Mouse (Mus musculus) megakaryocyte, embryonic 14.5 days (primary cell): ENCODE results near the gene Cfap36. TPM values are rescaled to one million over a fixed set of nuclear protein-coding genes. Genes with fewer than 3 reads are reported as not detected.
A peak's percentile ranks its signal among the peaks of the same experiment; 100 is the strongest.

Experiments used
- H3K27me3 ChIP-seq: replicated peaks from 2 replicates; pipeline ENCODE3; 2012; ENCODE audit warnings: inconsistent platforms
- H3K36me3 ChIP-seq: replicated peaks from 2 replicates; pipeline ENCODE3; 2012; ENCODE audit warnings: low read length, inconsistent platforms, mixed read lengths
- H3K4me1 ChIP-seq: 2 replicates; pipeline ENCODE4 v1.6.1; 2012; ENCODE audit warnings: inconsistent platforms
- H3K4me3 ChIP-seq: replicated peaks from 2 replicates; pipeline ENCODE3; 2012; ENCODE audit warnings: moderate library complexity, mild to moderate bottlenecking, inconsistent platforms
- H3K9me3 ChIP-seq: 2 replicates; pipeline ENCODE4 v1.6.1; 2012; ENCODE audit warnings: inconsistent platforms
- FLI1 ChIP-seq: IDR thresholded peaks from 2 replicates; pipeline ENCODE4 v1.6.1; 2012; ENCODE audit warnings: low read length, inconsistent platforms, mixed read lengths
- GATA1 ChIP-seq: IDR thresholded peaks from 3 replicates; pipeline ENCODE4 v1.6.1; 2012; ENCODE audit warnings: mixed read lengths, low read length, inconsistent platforms, borderline replicate concordance
- polyA plus RNA-seq: library from polyadenylated mRNA; stranded (reverse); fragments of >175 nt; gene quantifications from 2 replicates; pipeline ENCODE4 v1.2.3, GENCODE M21; 2012; ENCODE audit warnings: low replicate concordance; ENCODE audit not compliant: insufficient read depth

Cfap36 gene
- polyA plus RNA-seq, 1 experiment, result 38.2 TPM

DNA sequence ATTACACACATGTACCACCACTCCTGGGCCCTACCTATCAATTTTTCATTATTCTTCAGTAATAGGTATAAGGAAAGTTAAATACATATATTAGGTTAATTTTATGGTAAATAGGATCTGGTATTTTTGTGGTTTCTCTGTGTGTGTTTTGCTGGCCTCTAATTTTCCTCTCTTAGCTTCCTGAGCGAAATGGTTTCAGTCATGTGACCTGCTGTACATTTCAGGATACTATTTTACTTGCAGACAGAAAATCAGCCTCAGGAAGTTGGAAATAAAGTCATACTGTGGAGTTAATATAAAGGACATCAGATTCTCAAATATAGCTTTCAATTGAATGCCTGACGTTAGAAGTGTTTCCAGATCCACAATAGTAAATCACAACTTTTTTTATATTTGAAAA lies 58.2 kb downstream of the Cfap36 start:
- H3K36me3 ChIP-seq, result peaks cover 77% of the 10 kb centered on the region
- TF ChIP-seq GATA1, result no peak
- no peak for TF ChIP-seq FLI1
- peak overlapping the region; percentile 23 for H3K4me3 ChIP-seq
- H3K27me3 ChIP-seq, result no peaks in the 10 kb centered on the region
- no peaks in the 10 kb centered on the region for H3K9me3 ChIP-seq
- peaks cover 26% of the 10 kb centered on the region for H3K4me1 ChIP-seq

DNA sequence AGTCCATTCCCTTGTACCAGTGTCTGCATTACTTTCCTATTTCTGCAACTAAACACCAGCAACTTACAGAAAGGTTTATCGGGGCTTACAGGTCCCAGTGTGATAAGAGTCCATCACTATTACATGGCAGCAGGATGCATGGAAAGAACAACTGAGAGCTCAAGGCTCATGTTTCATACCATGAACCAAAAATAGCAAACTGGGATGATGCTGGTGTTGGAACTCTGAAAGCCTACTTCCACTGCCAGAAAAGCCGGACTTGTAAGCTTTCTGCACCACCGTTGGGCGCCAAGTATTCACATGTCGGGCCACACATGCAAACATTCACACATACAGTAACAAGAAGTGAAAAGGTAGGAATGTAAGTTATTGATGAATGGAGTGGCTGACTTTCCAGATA lies 65.5 kb downstream of the Cfap36 start:
- Histone ChIP-seq H3K9me3 (no peaks in the 10 kb centered on the region), H3K4me3 (no peak overlapping the region), H3K4me1 (peaks cover 9% of the 10 kb centered on the region; the same call in 1 of the 2 replicates), H3K36me3 (peaks cover 79% of the 10 kb centered on the region), H3K27me3 (no peaks in the 10 kb centered on the region)
- TF ChIP-seq GATA1 (no peak), FLI1 (no peak)

DNA sequence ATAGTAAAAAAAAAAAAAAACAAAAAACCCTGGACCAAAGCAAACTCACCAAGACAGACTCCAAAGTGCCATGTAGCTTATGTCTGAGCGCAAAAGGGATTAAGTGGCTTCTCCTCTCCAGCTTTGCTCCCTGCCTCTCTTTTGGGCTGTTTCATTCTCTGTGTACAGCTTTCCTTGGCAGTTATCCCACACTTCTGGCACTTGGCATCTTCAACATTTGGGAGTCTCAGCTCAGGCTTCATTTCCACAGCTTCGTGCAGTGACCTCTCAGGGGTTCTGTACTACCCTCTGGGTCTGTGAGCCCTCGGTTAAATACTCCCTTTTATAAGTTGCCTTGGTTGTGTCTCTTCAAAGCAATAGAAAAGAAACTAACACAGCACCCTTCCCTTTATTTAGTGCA lies 66.6 kb downstream of the Cfap36 start:
- Histone ChIP-seq H3K27me3 (no peaks in the 10 kb centered on the region), H3K4me1 (peaks cover 16% of the 10 kb centered on the region; the same call in 1 of the 2 replicates), H3K4me3 (no peak overlapping the region), H3K9me3 (no peaks in the 10 kb centered on the region), H3K36me3 (peaks cover 68% of the 10 kb centered on the region)
- TF ChIP-seq FLI1 (no peak), GATA1 (no peak)

DNA sequence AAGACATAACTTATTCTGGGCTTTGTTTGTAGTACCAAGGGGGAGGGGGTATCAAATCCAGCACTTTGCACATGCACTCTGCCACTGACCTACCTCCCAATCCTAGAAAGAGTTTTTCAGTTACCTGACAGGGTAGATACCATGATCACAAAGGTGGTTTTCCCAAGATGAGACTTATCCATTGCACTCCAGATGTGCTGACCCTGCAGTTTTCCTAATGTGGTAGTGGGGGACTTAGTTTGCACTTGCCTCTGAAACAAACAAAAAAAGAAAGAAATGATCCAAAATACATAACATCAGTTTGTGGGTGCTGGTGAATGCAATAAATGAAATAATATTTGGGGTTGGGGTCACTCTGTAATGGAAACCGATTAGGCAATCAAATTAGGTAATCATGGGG lies 67.9 kb downstream of the Cfap36 start:
- Histone ChIP-seq H3K27me3 (no peaks in the 10 kb centered on the region), H3K36me3 (peaks cover 55% of the 10 kb centered on the region), H3K4me1 (peaks cover 16% of the 10 kb centered on the region; the same call in 1 of the 2 replicates), H3K4me3 (no peak overlapping the region), H3K9me3 (no peaks in the 10 kb centered on the region)
- TF ChIP-seq GATA1 (no peak), FLI1 (no peak)

DNA sequence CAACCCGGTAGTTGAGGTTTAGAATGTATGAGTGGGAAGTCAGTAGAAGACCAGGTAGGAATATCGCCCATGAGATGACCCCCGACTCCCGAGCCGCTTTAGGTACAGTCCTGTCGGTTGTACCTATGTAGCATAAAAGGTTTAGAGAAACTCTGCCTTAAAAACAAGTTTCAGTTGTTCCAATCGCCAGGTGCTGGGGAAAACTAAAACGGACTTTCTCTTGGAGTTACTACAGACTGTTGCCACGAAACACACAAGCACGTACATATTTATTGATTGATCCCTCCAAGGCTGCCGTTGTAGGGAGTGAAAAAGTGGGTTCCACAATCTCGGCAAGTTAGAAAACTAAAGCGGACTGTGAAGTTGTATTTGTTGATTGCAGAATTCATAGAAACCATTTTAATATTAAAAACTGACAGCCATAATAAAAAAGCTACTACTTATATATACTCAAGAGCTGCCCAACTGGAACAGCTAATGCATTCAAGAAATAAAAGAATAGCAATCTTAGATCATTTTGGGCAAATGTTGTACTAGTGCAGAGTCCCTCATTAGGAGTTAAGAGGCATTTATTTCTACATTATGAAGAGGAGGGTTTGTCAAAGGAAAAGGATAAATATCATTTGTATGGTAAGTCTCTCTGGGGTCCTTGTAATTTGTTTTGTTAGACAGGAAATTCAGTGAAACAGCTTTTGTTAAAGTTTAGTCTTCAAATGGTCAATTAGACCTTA lies 73.3 kb downstream of the Cfap36 start:
- H3K9me3 ChIP-seq, result no peaks in the 10 kb centered on the region
- peaks cover 16% of the 10 kb centered on the region for H3K36me3 ChIP-seq
- TF ChIP-seq GATA1, result no peak
- TF ChIP-seq FLI1, result no peak
- H3K4me3 ChIP-seq, result peak overlapping the region; percentile 100
- H3K27me3 ChIP-seq, result no peaks in the 10 kb centered on the region
- peaks cover 36% of the 10 kb centered on the region for H3K4me1 ChIP-seq

DNA sequence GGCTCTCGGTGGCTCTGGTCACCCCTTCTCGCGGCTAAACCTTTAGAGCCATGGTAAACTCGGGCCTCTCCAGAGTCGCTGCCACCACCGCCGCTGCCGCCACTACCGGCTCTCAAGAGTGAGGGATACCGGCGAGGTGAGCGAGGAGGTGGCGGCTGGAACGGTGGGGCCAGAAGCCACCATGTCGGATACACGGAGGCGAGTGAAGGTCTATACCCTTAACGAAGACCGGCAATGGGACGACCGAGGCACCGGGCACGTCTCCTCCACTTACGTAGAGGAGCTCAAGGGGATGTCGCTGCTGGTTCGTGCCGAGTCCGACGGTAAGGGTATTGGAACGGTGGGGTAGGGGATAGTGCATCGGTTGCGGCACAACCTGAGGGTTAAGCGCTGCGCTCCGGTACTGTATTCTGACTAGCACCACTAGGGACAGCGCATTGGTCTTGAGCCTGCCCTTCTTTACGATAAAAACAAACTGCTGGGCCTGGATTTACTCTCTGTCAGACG lies 74.0 kb downstream of the Cfap36 start:
- H3K9me3 ChIP-seq, result no peaks in the 10 kb centered on the region
- H3K4me3 ChIP-seq, result peak overlapping the region; percentile 100
- no peak for TF ChIP-seq GATA1
- no peaks in the 10 kb centered on the region for H3K27me3 ChIP-seq
- H3K36me3 ChIP-seq, result peaks cover 14% of the 10 kb centered on the region
- peaks cover 36% of the 10 kb centered on the region for H3K4me1 ChIP-seq

DNA sequence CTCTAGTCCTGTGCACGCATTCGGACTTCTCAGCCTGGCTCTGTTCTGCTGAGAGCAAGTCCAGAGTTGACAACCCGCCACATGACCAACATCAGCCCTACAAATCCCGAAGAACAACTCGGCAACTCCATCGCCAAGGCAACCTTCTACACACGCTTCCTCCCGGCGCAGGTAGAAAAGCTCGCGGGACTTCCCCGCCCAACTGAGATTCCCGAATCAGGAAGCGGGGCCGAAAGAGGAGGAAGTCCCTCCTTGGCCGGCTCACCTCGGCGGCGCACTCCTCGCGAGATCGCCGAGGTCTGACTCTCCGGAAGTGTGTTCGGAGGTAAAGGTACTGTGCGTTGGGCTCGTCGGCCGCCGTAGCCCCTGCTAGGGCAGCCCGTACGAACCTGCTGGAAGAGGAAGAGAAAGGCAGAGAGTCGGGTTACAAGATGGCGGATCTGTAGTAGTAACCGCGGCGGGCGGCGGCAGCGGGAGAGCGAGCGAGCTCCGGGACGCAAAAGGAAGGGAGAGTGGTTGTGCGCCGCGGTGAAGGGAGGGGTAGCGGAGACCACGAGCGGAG lies 74.6 kb downstream of the Cfap36 start, which contains the start of gene Ppp4r3b:
Ppp4r3b (plus strand) TSS at position 328 of the 562 bp plus-strand sequence.
- peaks cover 34% of the 10 kb centered on the region for H3K4me1 ChIP-seq
- no peaks in the 10 kb centered on the region for H3K27me3 ChIP-seq
- TF ChIP-seq FLI1, result no peak
- TF ChIP-seq GATA1, result no peak
- H3K4me3 ChIP-seq, result peak within 1 kb of the TSS; percentile 100
- H3K9me3 ChIP-seq, result no peaks in the 10 kb centered on the region
- peaks cover 9% of the 10 kb centered on the region for H3K36me3 ChIP-seq

DNA sequence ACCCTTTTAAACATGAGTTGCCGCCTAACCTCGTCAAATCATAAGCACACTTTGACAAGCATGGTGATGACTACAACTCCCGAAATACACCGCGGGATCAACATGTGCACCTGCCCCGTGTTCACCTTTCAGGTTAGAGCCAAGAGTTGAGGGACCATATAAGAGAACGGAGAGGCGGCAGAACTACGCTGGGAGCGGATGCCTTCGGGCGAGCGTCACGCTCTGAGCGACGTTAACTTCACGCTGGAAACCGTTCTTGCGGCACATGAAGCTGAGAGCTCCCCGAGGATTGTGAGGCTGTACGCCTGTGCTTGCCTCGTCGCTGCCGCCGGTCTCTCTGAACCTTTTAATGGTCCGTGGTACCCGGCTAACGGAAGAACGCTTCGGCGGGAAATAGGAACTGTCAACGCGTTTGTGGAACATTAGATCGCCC lies 75.2 kb downstream of the Cfap36 start:
- H3K27me3 ChIP-seq, result no peaks in the 10 kb centered on the region
- H3K36me3 ChIP-seq, result peaks cover 9% of the 10 kb centered on the region
- no peaks in the 10 kb centered on the region for H3K9me3 ChIP-seq
- peak overlapping the region; percentile 100 for H3K4me3 ChIP-seq
- TF ChIP-seq GATA1 (no peak), FLI1 (no peak)
- peaks cover 30% of the 10 kb centered on the region for H3K4me1 ChIP-seq

Other genes starting within 250 kb of the Cfap36 start
- 13.4 and 42.9 TPM in 2 replicates for gene Pnpt1, start 116.7 kb downstream of the Cfap36 start, polyA plus RNA-seq
- 5.2 TPM in 1 of 2 replicates, not detected in the other for gene Ppp4r3b, start 74.5 kb downstream of the Cfap36 start, polyA plus RNA-seq
- 4.2 and 7.3 TPM in 2 replicates for gene Ccdc88a, start 126.2 kb upstream of the Cfap36 start, polyA plus RNA-seq